Mouse (Mus musculus) MEL-GATA-1-ER (cell line): ENCODE results near the gene Cttnbp2nl.

Experiments
- DNase-seq: peaks from one replicate; pipeline ENCODE4 v3.0.0-alpha.2; 2012; ENCODE audit warnings: low read depth; ENCODE audit errors: extremely low read depth

Gene Cttnbp2nl

DNA sequence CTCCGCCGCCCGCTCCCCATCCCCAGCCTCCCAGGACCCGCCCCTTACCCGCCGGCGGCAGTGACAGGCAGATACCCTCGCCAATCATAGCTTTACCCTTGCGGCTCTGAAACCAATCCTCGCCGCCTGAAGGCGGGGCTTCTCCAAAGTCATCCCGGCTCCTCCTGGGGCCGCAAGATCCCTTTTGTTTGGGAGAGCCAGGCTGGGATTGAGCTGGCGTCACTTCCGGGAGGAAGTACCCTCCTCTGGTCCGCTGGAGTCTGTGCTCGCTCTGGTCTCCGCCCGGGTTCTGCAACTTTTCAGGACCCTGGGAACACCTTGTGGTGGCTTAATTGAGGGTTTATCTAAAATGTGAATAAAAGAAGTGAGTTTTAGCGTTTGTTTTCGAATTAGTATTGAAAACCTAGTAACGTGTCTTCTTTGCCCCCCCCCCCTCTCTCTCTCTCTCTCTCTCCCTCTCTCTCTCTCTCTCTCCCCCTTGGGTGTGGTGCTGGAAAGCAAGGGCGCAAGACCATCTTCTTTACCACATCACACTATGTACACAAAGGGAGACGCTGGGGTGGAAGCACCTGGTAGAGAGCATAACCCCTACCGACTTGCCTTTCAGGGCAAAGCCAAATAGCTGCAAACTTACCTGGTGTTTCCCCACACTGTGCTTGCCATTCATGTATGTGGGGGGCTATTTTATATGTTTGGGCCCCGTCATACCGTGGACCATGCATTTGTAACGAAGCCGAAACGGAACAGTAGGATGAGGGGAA is at the start of gene Cttnbp2nl:
Gene Cttnbp2nl, minus strand, starts transcription at position 210 of the 761 bp plus-strand sequence.
- DNase-seq = peak; percentile 67

DNA sequence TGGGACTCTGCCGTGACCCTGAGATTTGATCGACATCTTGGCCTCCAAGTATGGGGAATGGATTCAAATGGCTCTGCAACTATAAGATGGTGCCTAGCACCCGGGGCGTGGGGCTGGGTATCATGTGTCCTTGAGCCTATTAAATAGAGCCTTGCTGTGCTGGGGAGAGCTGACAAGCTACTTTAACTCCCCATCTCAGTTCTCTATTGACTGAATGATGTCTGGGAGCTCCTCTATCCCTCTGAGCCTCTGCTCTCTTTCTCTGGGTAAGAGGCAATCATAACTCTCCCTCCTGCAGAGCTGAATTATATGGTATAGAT is 47.3 kb upstream of the Cttnbp2nl start:
- no peak for DNase-seq

DNA sequence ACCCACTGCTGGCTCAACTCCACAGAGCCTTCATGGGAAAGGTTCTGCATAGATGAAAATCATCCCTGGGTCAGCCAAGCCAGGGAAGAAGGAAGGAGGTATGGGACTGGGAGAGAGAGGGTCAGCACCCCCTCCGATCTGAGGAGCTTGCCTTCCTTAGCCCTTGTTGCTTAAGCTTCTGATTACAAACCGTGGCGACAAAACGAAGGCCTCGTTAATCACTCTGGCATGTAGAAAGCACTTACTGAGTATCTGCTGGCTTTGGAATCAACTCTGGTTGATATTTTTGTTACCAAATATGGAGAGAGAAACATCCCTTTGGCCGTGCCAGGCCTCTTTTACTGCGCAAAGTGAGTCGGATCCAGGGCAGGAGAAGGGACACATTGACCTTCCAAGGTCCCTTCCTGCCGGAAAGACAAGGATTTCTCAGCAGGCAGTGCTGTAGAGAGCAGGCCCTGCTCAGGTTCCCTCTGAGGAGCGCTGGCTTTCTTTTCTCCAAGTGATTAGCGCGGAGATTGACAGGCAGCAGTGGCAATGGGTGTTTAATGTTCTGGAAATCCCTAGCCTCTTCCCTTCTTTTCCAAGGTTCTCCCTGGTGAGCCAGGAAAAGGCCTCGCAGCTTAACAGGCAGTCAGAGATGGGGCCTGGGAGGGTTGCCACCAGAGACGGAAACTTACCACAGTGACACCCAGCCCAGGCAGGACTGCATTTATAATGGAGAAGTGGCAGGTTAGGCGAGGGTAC is 46.8 kb upstream of the Cttnbp2nl start:
- no peak for DNase-seq

DNA sequence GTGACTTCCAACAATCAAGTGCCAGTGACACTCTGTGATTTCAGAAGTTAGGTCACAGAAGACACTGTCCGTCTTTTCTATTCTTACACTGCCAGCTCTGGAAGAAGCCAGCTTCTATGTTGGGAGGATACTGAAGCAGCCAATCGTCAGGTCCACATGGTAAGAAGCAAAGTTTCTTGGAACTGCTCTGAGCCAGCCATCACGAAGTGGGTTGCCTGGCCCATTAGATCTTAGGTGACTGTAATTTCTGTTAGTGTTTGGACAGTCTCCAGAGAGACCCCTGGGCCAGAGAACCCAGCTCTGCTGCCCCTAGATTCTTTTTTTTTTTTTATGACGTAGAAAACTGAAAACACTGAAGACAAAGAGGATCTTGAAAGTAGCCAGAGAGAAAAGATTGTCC is 44.6 kb upstream of the Cttnbp2nl start:
- DNase-seq = no peak

DNA sequence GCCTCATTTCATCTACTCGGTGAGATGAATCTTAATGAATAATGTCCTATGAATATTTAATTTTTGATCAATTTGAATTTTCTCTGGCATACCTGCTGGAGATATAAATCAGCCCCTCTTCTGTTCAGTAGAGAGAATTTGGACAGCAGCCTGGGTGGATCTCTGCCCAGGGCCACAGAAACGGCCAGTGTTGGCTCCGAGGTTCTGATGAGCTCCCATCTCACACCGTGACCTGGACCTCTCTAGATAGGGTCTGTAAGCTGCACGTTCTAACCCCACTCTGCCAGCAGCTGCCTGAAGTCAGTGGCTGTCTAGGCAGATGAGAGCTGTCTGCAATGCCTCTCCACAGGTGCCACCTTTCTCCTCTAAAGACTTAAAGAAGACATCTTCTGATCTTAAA is 42.1 kb upstream of the Cttnbp2nl start:
- no peak for DNase-seq

DNA sequence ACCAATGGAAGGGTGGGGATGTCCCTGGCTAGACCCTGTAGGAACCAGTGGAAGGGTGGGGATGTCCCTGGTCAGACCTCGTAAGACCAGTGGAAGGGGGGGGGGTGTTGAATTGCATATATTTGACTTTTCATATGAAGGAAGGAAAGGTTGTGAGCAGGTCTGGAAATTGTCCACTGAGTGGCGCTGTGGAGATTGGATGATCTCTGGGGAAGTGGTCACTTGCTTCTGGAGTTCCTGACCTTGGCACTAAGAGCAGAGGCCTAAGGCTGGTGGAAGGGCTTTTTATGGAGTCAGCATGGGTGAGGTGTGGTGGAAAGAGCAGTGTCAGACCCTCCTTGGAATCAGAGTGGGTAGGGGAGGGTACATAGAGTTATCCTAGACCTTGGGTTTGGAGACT is 41.5 kb upstream of the Cttnbp2nl start:
- DNase-seq = no peak

DNA sequence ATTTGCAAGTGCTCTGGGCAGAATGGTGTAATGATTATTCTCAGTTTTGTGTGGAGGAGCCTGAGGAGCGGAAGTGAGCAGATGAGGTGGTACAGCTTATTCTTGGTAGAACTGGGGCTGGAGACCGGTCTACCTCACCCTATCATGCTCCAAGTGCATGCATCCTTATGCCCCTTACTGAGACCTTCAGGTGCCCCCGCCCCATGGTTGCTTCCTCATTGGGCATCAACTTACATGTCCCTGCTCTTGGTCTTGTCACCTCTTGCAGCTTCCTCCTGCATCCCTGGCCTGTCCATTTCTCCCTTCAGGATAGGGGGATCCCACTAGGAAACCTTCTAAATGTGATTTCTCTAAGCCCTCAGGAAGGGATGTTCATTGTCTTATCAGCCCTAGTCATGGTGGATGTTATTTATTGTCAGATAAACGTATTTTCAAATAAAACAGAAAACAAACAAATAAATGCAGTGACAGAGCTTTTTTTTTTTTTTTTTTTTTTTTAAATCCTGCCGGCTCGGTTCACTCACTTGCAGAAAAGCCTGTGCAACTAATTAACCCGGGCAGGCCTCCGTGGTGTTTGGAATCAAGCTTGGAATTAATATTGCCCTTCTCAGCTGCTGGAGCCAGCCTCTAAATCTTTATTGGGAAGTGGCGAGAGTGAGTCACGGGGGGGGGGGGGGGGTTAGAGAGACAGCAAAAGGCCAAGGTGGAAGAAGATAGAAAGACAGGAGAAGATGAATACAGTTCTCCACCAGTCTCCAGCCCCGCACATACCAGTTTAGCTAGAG is 40.0 kb upstream of the Cttnbp2nl start:
- no peak for DNase-seq

DNA sequence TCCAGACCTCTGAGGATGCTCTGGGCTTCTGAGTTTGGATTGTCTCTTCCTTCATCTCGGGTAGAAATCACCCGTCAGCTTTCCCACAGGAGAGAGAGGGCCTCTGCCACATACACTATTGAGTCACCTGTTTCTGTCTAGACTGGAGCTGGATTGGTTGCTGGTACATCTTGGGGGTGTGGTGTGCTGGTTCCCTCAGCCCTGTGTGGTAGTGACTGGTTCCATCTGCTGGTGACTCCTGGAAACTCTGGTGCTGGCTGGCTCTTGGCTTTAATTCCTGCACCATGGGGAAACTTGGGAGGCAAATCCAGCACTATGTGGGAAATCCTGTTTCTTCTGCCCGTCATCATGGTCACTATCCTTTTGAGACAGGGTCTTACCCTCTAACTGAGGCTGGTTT is 38.0 kb upstream of the Cttnbp2nl start:
- DNase-seq = no peak

DNA sequence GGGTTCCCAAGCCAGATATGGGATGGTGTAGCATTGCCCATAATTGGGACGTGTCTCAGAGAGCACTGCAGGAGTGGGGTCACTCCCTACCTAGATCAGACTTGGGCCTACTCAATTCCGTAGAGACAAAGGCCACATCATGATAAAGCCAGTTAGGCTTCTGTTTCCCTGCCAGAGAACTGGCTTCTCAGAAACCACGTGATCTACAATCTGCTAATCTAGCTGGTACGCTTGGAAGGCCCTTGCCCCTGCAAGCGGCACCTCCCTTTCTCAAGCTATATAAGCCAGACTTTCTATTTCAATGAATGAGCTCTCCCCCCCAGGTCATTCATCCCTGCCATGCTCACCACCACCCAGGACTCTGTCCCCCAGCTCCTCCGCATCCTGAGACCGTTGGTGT is 37.2 kb upstream of the Cttnbp2nl start:
- no peak for DNase-seq

DNA sequence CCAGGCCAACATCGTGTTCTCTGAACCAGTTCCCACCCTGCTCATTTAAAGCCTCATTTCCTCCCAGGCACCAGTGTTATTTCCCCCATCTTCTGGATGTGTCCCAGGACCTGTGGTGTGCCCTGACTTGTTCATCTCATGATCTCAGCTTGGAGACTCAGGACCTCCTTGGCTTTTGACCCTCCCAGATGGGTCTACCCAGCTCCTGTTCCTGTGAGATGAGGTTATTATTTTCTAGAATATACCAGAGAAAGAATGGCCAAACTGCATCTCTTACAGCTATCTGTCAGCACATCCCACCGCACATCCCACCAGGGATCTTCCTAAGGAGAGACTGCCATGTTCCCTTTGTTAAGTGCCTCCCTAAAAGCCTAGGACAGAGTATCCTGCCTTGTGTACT is 35.7 kb upstream of the Cttnbp2nl start:
- no peak for DNase-seq

DNA sequence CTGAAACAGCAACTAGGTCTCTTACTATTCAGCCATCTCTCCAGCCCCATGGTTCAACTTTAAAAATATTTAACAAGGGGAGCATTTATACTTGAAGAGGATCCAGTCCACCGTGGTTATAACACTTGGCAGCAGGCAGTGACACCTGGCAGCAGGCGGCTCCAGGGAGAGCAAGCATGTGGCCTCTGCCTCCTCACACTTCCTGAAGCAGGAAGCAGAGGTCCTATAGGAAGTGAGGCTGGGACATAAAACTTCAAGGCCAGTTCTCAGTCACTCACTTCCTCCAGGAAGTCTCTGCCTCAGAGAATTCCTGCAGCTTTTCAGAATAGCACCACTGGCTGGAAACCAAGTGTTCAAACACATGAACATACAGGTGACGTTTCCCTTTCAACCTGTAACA is 34.4 kb upstream of the Cttnbp2nl start:
- DNase-seq = no peak

DNA sequence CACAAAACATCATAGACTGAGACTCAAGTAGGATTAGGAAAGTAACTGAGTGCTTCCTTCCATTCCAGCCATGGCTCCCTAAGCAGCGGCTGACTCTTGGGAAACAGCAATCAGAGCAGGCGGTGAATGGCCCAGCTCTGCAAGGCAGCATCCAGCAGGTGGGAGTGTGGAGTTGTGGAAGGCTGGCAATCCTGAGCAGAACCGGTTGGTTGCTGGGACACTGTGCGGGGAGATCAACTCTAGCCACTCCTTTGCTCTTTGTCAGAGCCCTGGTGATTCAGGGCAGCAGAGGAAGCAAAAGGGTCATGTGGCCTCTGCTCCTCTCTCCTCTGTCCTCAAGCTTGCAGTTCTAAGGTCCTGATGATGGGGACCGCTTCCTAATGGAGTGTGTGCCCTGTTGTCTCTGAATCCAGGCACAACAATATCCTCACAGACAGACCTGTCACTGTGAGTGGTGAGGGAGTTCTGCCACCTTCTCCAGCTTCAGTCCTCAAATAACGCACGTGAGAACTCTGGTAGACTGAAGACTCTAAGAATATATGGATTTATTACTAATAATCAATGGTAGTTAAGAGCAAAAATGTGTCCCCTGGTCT is 25.4 kb upstream of the Cttnbp2nl start:
- DNase-seq = no peak

DNA sequence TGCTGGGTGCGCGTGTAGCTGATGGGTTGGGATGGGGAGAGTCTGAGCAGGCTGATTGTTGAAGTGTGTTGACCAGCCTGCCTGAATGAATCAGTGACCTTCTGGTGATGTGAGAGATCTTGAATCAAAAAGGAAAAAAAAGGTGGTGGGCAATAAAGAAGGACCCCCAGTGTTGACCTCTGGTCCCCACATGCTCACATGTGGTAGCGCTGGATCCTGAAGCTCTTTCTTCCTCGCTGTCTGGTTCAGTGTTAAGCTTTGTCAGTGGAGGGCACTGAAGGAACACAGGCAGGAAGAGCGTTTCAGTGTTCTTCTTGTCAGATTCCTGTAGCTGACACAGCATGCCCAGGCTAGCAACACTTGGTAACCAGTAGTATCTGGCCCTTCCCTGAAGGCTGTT is 22.9 kb upstream of the Cttnbp2nl start:
- DNase-seq = no peak

DNA sequence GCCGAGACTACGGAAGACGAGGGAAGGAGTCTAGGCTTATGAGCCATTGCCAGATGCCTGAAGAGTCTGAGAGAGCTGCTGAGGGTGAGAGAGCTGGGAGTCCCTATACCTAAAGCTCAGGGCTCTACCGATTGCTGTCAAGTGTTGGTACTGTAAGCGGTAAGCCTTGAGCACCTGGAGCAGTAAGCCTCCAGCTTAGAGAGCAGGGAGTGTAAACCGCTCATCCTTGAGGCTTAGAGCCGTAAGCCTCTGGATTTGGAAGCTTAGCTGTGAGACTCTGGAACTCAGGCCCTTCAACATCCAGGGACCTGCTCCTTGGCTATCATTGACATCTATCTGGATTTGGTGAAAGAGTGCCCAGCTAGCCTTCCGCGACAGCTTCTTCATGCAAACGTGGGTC is 19.6 kb upstream of the Cttnbp2nl start:
- DNase-seq = no peak

DNA sequence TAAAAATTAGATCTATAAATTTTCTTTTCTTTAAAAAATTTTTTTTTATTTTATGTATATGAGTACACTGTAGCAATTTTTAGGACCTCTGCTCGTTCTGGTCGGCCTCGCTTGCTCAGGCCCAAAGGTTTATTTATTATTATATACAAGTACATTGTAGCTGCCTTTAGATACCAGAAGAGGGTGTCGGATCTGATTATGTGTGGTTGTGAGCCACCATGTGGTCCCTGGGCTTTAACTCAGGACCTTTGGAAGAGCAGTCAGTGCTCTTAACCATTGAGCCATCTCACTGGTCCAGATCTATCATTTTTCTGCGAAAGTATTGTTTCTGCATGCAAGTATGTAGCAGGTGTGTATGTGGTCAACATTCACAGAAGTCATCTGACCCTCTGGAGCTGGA is 18.3 kb upstream of the Cttnbp2nl start:
- DNase-seq = no peak

DNA sequence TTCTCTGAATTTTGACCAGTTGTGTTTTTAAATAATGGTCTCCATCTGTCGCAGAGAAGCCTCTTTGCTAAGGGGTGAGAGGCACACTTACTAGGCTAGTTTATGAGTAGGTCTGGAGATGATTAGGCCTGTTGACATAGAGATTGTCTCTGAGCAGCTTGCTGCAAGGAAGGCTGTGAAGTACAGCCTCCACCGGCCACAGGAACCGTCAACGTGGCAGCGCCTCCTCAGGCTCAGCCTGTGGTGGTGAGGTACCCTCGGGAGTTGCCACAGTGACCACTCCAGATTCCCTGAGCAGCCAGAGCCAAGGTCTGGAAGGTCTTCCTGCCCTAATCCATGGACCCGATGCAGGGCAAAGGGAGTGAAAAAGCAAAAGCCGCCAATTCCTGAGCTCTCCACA is 17.6 kb upstream of the Cttnbp2nl start:
- no peak for DNase-seq

DNA sequence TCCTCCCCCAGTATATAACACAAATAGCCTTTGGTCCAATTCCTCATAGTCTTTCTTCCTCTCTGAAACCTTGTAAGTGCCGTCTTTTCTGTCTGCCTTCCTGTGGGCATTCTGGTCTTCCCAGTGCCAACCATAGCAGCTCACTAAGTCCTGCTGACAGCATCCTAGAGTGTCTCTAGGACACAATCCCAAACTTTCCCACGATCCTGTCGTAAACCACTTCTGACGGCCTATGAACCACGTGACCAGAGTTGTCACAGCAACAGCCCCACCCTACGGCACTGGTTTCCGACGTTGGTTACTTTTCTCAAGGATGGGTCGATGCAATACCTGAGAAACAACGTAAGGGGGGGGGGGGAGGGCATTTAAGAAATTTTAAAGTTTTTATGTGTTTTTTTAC is 13.6 kb upstream of the Cttnbp2nl start, which contains the start of gene 4930564D02Rik:
Gene 4930564D02Rik, plus strand, starts transcription at position 301 of the 400 bp plus-strand sequence.
- no peak for DNase-seq

DNA sequence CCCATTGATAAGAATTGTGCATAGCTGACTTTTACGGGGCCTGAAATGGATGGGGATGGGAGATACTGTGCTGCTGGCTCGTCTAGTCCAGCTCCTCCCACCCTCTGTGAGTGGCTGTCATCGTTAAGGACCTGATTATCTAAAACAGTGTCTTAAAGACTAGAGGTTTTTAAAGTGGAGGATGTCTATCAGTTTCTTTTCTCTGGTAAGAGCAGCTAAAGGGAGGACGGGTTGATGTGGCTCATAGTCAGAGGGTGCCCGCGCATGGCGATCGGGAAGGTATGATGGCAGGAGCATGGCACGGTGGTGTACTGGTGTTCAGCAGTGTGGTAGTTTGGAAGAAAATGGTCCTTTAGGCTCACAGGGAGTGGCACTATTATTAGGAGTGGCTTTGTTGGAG is 9.7 kb upstream of the Cttnbp2nl start:
- no peak for DNase-seq

DNA sequence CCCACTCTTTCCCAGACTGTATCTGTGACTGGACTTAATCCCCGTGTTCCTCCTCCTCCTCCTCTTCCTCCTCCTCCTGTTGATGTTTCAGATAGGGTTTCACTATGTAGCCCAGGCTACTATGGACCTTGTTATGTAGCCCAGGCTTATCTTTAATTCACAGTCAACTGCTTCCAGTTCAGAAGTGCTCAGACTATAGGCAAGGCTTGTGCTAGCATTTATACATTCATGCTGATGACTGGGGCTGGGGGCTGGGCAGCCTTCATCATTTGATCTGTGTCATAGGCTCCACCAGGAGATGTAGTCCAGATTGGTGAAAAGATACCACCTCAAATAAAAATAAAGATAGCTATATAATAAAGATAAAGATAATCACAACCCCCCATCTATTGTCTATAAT is 9.0 kb upstream of the Cttnbp2nl start:
- DNase-seq = no peak

DNA sequence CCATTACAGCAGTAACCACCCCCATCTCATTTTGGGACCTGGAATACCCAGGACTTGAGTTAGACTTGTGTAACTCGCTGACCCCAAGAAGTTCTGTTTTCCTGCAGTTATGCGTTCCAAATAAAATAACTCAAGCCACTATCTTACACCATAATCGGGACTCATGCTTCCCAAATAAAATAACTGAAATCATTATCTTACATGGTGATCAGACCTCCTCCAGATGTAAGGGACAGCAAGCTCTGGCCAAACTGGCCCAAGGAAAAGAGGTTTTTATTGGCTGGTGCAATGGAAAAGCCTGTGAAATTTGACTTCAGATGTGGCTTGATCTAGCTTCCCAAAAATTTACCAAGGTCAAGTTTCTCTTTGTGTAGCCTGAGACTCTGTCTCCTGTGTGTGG is 8.6 kb upstream of the Cttnbp2nl start:
- no peak for DNase-seq

DNA sequence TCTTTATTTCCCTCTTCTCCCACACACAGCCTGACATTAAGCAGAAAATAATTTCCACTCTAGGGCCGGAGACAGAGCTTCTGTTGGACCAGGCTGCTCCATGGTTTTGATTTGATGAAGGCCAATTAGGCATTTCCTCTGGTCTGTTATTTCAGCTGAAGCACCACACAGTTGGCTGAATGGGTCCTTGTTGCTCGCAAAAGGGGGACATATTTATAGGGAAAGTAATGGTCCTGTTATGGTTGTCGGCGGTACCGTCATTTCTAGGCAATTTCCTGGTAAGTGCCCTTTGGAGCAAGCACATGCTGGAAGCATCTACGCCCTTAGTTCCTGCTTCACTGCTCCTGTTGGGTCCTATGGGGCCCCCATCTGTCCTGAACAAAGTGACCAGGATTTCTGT is 8.0 kb upstream of the Cttnbp2nl start:
- DNase-seq = no peak

DNA sequence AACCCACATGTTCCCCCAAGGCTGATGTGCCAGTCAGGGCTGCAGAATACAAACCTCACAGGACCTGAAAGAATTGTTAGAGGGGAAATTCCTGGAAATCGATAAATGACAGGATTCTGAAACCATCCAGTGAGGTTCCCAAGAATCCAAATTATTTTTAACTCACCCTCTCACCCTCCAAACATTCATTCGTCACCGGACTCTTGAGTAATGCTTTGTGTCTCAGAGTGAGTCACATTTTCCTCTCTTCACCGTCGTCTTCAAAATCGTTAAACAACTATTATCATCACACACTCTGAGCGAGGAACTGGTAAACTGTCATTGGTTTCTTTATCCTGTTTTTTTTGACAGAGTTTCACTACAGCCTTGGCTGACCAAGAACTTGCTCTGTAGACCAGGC is 7.0 kb upstream of the Cttnbp2nl start:
- DNase-seq = no peak
